Mouse (Mus musculus) heart, embryonic 14.5 days (tissue): ENCODE measurements at regions not wholly inside any gene's neighbourhood (a gene's known extent, or its start where the extent isn't known, plus 50 kb on each side); places are given as distances from the start of the nearest gene placed in this dataset.

ENCODE experiments used
- ATAC-seq: fragments of 200-750 bp; cut with Nextera tagmentation; 2 replicates; pipeline ENCODE4 v1.8.0; 2017; ENCODE audit warnings: low read depth, moderate TSS enrichment; ENCODE audit not compliant: insufficient number of reproducible peaks, insufficient read depth, low FRiP score
- H3K27ac ChIP-seq, 2 experiments: fragments of 200-500 bp in 1 of 2; fragments of 300-500 bp in 1 of 2; sonication (generic) in 1 of 2; replicated peaks in 1 of 2; 2 replicates each; pipeline ENCODE4 v1.5.1; 2012 to 2014; ENCODE audit warnings: low read depth in 2 of 2, low read length in 2 of 2, control low read depth in 1 of 2, mild to moderate bottlenecking in 1 of 2, mixed read lengths in 1 of 2; ENCODE audit not compliant: control insufficient read depth in 1 of 2, insufficient read depth in 1 of 2
- H3K27me3 ChIP-seq: fragments of 300-500 bp; sonication (generic); 2 replicates; pipeline ENCODE4 v1.6.1; 2014; ENCODE audit warnings: mild to moderate bottlenecking, low read length, control low read depth; ENCODE audit not compliant: control insufficient read depth, insufficient read depth
- H3K36me3 ChIP-seq: fragments of 300-500 bp; sonication (generic); 2 replicates; pipeline ENCODE4 v1.6.1; 2014; ENCODE audit warnings: mild to moderate bottlenecking, control low read depth, low read length, mixed read lengths; ENCODE audit not compliant: control insufficient read depth, insufficient read depth
- H3K4me1 ChIP-seq, 2 experiments: fragments of 200-500 bp in 1 of 2; fragments of 300-500 bp in 1 of 2; sonication (generic) in 1 of 2; 2 replicates each; pipeline ENCODE4 v1.6.1; 2012 to 2014; ENCODE audit warnings: low read length in 2 of 2, control low read depth in 1 of 2, mixed read lengths in 1 of 2; ENCODE audit not compliant: control insufficient read depth in 2 of 2, insufficient read depth in 2 of 2
- H3K4me2 ChIP-seq: fragments of 300-500 bp; sonication (generic); 2 replicates; pipeline ENCODE4 v1.6.1; 2014; ENCODE audit warnings: mild to moderate bottlenecking, low read length
- H3K4me3 ChIP-seq, 2 experiments: fragments of 200-500 bp in 1 of 2; fragments of 300-500 bp in 1 of 2; sonication (generic) in 1 of 2; 2 replicates each; pipeline ENCODE4 v1.5.1; 2012 to 2014; ENCODE audit warnings: low read length in 2 of 2, mild to moderate bottlenecking in 2 of 2, control low read depth in 1 of 2, low read depth in 1 of 2, moderate library complexity in 1 of 2; ENCODE audit not compliant: control insufficient read depth in 1 of 2, insufficient read depth in 1 of 2
- H3K9ac ChIP-seq: fragments of 300-500 bp; sonication (generic); 2 replicates; pipeline ENCODE4 v1.6.1; 2014; ENCODE audit warnings: mild to moderate bottlenecking, low read length
- H3K9me3 ChIP-seq: fragments of 300-500 bp; sonication (generic); 2 replicates; pipeline ENCODE4 v1.6.1; 2016; ENCODE audit warnings: low read length, control low read depth; ENCODE audit not compliant: control insufficient read depth
- WGBS: fragments of 180-500 bp; shearing (Covaris S2); extraction: QIAGEN DNeasy Blood & Tissue Kit; methylation state at CpG from one replicate; pipeline ENCODE4 v1.1.7; 2014; 5-methylcytosine and 5-hydroxymethylcytosine counted together

GRCm38 (mm10) chr10:9294620-9295019 is 380.4 kb downstream of the Samd5 start:
- Histone ChIP-seq H3K27me3 (no peaks in the 10 kb centered on the region), H3K36me3 (no peaks in the 10 kb centered on the region), H3K9me3 (no peaks in the 10 kb centered on the region), H3K4me3 (no peak overlapping the region), H3K4me2 (no peak overlapping the region), H3K27ac (no peak overlapping the region), H3K4me1 (no peaks in the 10 kb centered on the region), H3K9ac (no peak overlapping the region)
- ATAC-seq: no peak
- 91% methylated on average over 2 of the region's 2 CpGs for WGBS

GRCm38 (mm10) chr10:9291456-9292146 is 383.4 kb downstream of the Samd5 start:
- no peak for ATAC-seq
- Histone ChIP-seq H3K27me3 (no peaks in the 10 kb centered on the region), H3K9me3 (no peaks in the 10 kb centered on the region), H3K4me1 (no peaks in the 10 kb centered on the region), H3K4me2 (no peak overlapping the region), H3K36me3 (no peaks in the 10 kb centered on the region), H3K4me3 (no peak overlapping the region), H3K27ac (no peak overlapping the region), H3K9ac (no peak overlapping the region)
- 48% methylated on average over 6 of the region's 6 CpGs for WGBS

- no peak overlapping the region for H3K4me2 ChIP-seq
- no peak for ATAC-seq
- 81% methylated on average over 3 of the region's 3 CpGs for WGBS
- no peaks in the 10 kb centered on the region for H3K27me3 ChIP-seq
- no peak overlapping the region for H3K9ac ChIP-seq
- H3K27ac ChIP-seq: peak overlapping the region in 1 of 2 experiments; percentile 51; a peak in 2 of 4 replicates
- H3K4me1 ChIP-seq: peaks cover 0 to 11% of the 10 kb centered on the region in 2 experiments; a peak in 1 of 4 replicates
- H3K9me3 ChIP-seq: no peaks in the 10 kb centered on the region
- H3K36me3 ChIP-seq: no peaks in the 10 kb centered on the region
- no peak overlapping the region for H3K4me3 ChIP-seq
These were observed 387.1 kb upstream of the Sash1 start for GRCm38 (mm10) chr10:9272940-9273339.

GRCm38 (mm10) chr10:9272243-9272642 is 386.4 kb upstream of the Sash1 start:
- Histone ChIP-seq H3K4me3 (no peak overlapping the region), H3K27ac (peak overlapping the region; percentile 30 to 62; a peak in 3 of 4 replicates), H3K27me3 (no peaks in the 10 kb centered on the region), H3K9me3 (no peaks in the 10 kb centered on the region), H3K36me3 (no peaks in the 10 kb centered on the region), H3K9ac (no peak overlapping the region), H3K4me1 (peaks cover 0 to 11% of the 10 kb centered on the region in 2 experiments; a peak in 1 of 4 replicates), H3K4me2 (no peak overlapping the region)
- ATAC-seq: peak; percentile 64
- 19% methylated on average over 5 of the region's 5 CpGs for WGBS

GRCm38 (mm10) chr10:9265528-9265927 is 379.7 kb upstream of the Sash1 start:
- H3K27me3 ChIP-seq: no peaks in the 10 kb centered on the region
- no peaks in the 10 kb centered on the region for H3K4me1 ChIP-seq
- WGBS: 80% methylated on average over 2 of the region's 2 CpGs
- no peaks in the 10 kb centered on the region for H3K9me3 ChIP-seq
- no peak overlapping the region for H3K4me3 ChIP-seq
- H3K36me3 ChIP-seq: no peaks in the 10 kb centered on the region
- H3K27ac ChIP-seq: no peak overlapping the region
- H3K4me2 ChIP-seq: no peak overlapping the region
- ATAC-seq: no peak
- no peak overlapping the region for H3K9ac ChIP-seq

- no peak for ATAC-seq
- Histone ChIP-seq H3K4me2 (no peak overlapping the region), H3K27me3 (no peaks in the 10 kb centered on the region), H3K4me1 (no peaks in the 10 kb centered on the region), H3K9ac (no peak overlapping the region), H3K36me3 (no peaks in the 10 kb centered on the region), H3K27ac (no peak overlapping the region), H3K4me3 (no peak overlapping the region), H3K9me3 (no peaks in the 10 kb centered on the region)
- WGBS: 81% methylated on average over 12 of the region's 12 CpGs
These were observed 378.6 kb upstream of the Sash1 start for GRCm38 (mm10) chr10:9264309-9265000.

GRCm38 (mm10) chr10:9258705-9259104 is 372.8 kb upstream of the Sash1 start:
- 91% methylated on average over 1 of the region's 1 CpGs for WGBS
- ATAC-seq: no peak
- no peaks in the 10 kb centered on the region for H3K36me3 ChIP-seq

GRCm38 (mm10) chr10:9252941-9253217 is 367.0 kb upstream of the Sash1 start:
- H3K4me3 ChIP-seq: no peak overlapping the region
- 17% methylated on average over 3 of the region's 3 CpGs for WGBS
- H3K36me3 ChIP-seq: no peaks in the 10 kb centered on the region
- H3K9me3 ChIP-seq: no peaks in the 10 kb centered on the region
- H3K27me3 ChIP-seq: no peaks in the 10 kb centered on the region
- H3K4me1 ChIP-seq: no peaks in the 10 kb centered on the region
- H3K9ac ChIP-seq: no peak overlapping the region
- H3K4me2 ChIP-seq: no peak overlapping the region
- H3K27ac ChIP-seq: no peak overlapping the region
- ATAC-seq: no peak

More at GRCm38 (mm10) chr10:9258705-9259104, 372.8 kb upstream of the Sash1 start:
- H3K4me1 ChIP-seq: no peaks in the 10 kb centered on the region
- H3K4me2 ChIP-seq: no peak overlapping the region
- H3K27ac ChIP-seq: no peak overlapping the region
- H3K9ac ChIP-seq: no peak overlapping the region
- no peak overlapping the region for H3K4me3 ChIP-seq
- no peaks in the 10 kb centered on the region for H3K9me3 ChIP-seq
- H3K27me3 ChIP-seq: no peaks in the 10 kb centered on the region
